Mouse (Mus musculus) lung, embryonic 16.5 days (tissue): ENCODE data around the gene Rab23. TPM values are rescaled to one million over a fixed set of nuclear protein-coding genes. Genes with fewer than 3 reads are reported as not detected.

Experiments used
- ATAC-seq: fragments of 200-750 bp; cut with Nextera tagmentation; 2 replicates; pipeline ENCODE4 v1.8.0; 2017; ENCODE audit warnings: low read depth, mild to moderate bottlenecking, moderate library complexity
- H3K27ac ChIP-seq: fragments of 300-500 bp; sonication (generic); 2 replicates; pipeline ENCODE4 v1.5.1; 2014; ENCODE audit warnings: mild to moderate bottlenecking, control low read depth, low read length
- H3K27me3 ChIP-seq: fragments of 300-500 bp; sonication (generic); 2 replicates; pipeline ENCODE4 v1.6.1; 2014; ENCODE audit warnings: low read depth, low read length, mixed read lengths; ENCODE audit not compliant: control insufficient read depth, insufficient read depth
- H3K36me3 ChIP-seq: fragments of 300-500 bp; sonication (generic); 2 replicates; pipeline ENCODE4 v1.6.1; 2014; ENCODE audit warnings: low read length; ENCODE audit not compliant: control insufficient read depth, insufficient read depth
- H3K4me1 ChIP-seq: fragments of 300-500 bp; sonication (generic); replicated peaks from 2 replicates; pipeline ENCODE4 v1.6.1; 2014; ENCODE audit warnings: low read length, mixed read lengths; ENCODE audit not compliant: control insufficient read depth, insufficient read depth
- H3K4me2 ChIP-seq: fragments of 300-500 bp; sonication (generic); 2 replicates; pipeline ENCODE4 v1.6.1; 2014; ENCODE audit warnings: low read depth, low read length, control low read depth
- H3K4me3 ChIP-seq: fragments of 300-500 bp; sonication (generic); 2 replicates; pipeline ENCODE4 v1.5.1; 2014; ENCODE audit warnings: mild to moderate bottlenecking, low read length, control low read depth
- H3K9ac ChIP-seq: fragments of 300-500 bp; sonication (generic); 2 replicates; pipeline ENCODE4 v1.6.1; 2014; ENCODE audit warnings: low read length, control low read depth
- H3K9me3 ChIP-seq: fragments of 300-500 bp; sonication (generic); 2 replicates; pipeline ENCODE4 v1.6.1; 2016; ENCODE audit warnings: low read length; ENCODE audit not compliant: control insufficient read depth
- WGBS: fragments of 180-500 bp; shearing (Covaris S2); extraction: QIAGEN DNeasy Blood & Tissue Kit; methylation state at CpG from one replicate; pipeline ENCODE4 v1.1.7; 2014; 5-methylcytosine and 5-hydroxymethylcytosine counted together
- polyA plus RNA-seq: library from polyadenylated mRNA; unstranded; fragments of >200 nt; fragmentation: Nextera tagmentation; extraction: Ambion mirVana; gene quantifications from 2 replicates; pipeline ENCODE4 v1.2.1, GENCODE M21; 2015

Rab23 gene
- polyA plus RNA-seq, 1 experiment from 2014 or later, result 24.9 TPM

DNA sequence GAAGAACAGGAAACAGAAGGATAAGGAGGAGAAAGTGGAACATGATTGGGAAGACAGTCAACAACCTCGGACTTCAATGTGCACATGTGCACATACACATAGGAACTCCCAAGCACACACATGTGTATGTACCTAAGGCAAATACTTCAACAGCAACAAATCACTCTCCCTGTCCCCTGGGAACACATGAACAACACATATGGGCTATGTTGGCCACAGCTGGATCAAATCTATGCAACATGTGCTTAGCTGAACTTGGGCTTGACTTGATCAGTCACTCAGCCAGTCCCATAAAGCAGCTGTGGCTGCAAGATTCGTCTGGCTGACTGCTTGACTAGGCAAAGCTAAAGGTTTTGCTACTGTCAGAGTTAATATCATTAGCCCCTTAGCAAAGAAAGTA lies 30.9 kb upstream of the Rab23 start:
- no peaks in the 10 kb centered on the region for H3K27me3 ChIP-seq
- H3K36me3 ChIP-seq, result no peaks in the 10 kb centered on the region
- no peaks in the 10 kb centered on the region for H3K9me3 ChIP-seq
- H3K27ac ChIP-seq, result no peak overlapping the region
- no peak overlapping the region for H3K4me3 ChIP-seq
- H3K9ac ChIP-seq, result no peak overlapping the region
- ATAC-seq, result no peak
- H3K4me2 ChIP-seq, result no peak overlapping the region
- H3K4me1 ChIP-seq, result no peaks in the 10 kb centered on the region
- 54% methylated on average over 2 of the region's 2 CpGs for WGBS

GRCm38 (mm10) chr1:33689446-33690086 lies 30.1 kb upstream of the Rab23 start:
- no peak for ATAC-seq
- Histone ChIP-seq H3K9me3 (no peaks in the 10 kb centered on the region), H3K36me3 (no peaks in the 10 kb centered on the region), H3K27ac (no peak overlapping the region), H3K27me3 (no peaks in the 10 kb centered on the region), H3K4me2 (no peak overlapping the region), H3K9ac (no peak overlapping the region), H3K4me3 (no peak overlapping the region), H3K4me1 (no peaks in the 10 kb centered on the region)
- 80% methylated on average over 8 of the region's 8 CpGs for WGBS

DNA sequence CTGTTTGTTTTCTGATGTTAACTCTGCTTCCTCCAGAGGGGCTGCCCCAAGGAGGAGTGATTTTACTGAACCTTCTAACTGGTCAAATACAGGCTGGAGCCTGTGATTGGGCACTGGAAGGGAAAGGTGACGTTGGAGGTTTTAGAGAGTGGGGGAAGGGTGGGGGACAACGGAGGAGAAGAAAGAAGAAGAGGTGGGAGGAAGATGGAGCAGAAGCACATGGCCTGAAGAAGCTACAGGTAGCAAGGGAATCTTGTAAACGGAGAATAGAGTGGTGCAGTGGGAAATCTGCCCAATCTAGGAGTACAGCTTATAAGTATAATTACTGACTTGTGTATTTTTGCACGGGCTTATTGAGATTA lies 29.6 kb upstream of the Rab23 start:
- ATAC-seq, result no peak
- 32% methylated on average over 4 of the region's 4 CpGs for WGBS
- Histone ChIP-seq H3K36me3 (no peaks in the 10 kb centered on the region), H3K9ac (no peak overlapping the region), H3K9me3 (no peaks in the 10 kb centered on the region), H3K27ac (no peak overlapping the region), H3K27me3 (no peaks in the 10 kb centered on the region), H3K4me3 (no peak overlapping the region), H3K4me2 (no peak overlapping the region), H3K4me1 (no peaks in the 10 kb centered on the region)

GRCm38 (mm10) chr1:33693893-33694292 lies 25.8 kb upstream of the Rab23 start:
- Histone ChIP-seq H3K4me2 (no peak overlapping the region), H3K9ac (no peak overlapping the region), H3K27me3 (no peaks in the 10 kb centered on the region), H3K27ac (no peak overlapping the region), H3K36me3 (no peaks in the 10 kb centered on the region), H3K9me3 (no peaks in the 10 kb centered on the region), H3K4me1 (no peaks in the 10 kb centered on the region), H3K4me3 (no peak overlapping the region)
- 76% methylated on average over 3 of the region's 3 CpGs for WGBS
- ATAC-seq, result no peak

DNA sequence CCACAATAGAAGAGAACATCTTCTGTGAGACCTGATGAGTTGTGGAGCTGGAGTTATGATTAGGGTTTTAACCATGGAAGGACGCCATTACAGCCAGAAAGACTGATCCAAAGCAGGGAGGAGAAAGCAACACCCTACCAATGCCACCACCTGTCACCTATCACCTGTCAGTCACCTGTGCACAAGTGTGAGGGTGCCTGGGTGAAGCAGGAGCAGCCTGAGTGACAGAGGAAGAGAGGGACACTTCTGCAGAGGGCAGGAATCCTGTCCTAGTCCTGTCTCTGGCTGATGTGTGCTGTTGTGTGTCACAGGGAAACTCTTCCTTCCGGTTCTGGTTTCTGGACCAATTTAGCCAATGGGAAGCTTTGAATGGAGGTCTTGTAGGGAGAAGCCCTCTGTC lies 23.7 kb upstream of the Rab23 start:
- WGBS, result 66% methylated on average over 2 of the region's 2 CpGs

DNA sequence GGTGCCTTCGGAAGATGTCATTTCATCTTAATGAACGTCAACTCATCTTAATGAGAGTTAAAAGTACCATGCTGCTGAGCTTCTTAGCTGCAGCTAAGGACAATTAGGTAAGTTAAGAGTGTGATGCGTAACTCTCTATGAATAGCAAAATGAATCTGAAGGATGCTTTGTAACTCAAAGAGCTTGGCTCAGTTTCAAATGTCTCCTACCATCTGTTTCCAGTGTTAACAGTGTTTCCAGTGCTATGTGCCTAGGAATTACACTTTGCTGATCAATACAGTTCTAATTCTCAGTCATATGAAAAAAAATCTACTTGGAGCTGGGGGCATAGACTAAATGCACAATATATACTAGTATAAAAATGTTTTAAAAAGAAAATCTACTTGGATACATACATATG lies 18.4 kb upstream of the Rab23 start:
- Histone ChIP-seq H3K9me3 (no peaks in the 10 kb centered on the region), H3K4me2 (no peak overlapping the region), H3K9ac (no peak overlapping the region), H3K4me3 (no peak overlapping the region), H3K36me3 (no peaks in the 10 kb centered on the region), H3K27me3 (no peaks in the 10 kb centered on the region), H3K27ac (no peak overlapping the region), H3K4me1 (no peaks in the 10 kb centered on the region)
- 76% methylated on average over 3 of the region's 3 CpGs for WGBS
- ATAC-seq, result no peak

More for the DNA sequence above, 23.7 kb upstream of the Rab23 start:
- Histone ChIP-seq H3K4me2 (no peak overlapping the region), H3K4me1 (no peaks in the 10 kb centered on the region), H3K36me3 (no peaks in the 10 kb centered on the region), H3K9me3 (no peaks in the 10 kb centered on the region), H3K27ac (no peak overlapping the region), H3K4me3 (no peak overlapping the region), H3K9ac (no peak overlapping the region), H3K27me3 (no peaks in the 10 kb centered on the region)
- no peak for ATAC-seq

- Histone ChIP-seq H3K9ac (no peak overlapping the region), H3K27me3 (no peaks in the 10 kb centered on the region), H3K9me3 (no peaks in the 10 kb centered on the region), H3K4me3 (no peak overlapping the region), H3K4me1 (no peaks in the 10 kb centered on the region), H3K4me2 (no peak overlapping the region), H3K27ac (no peak overlapping the region), H3K36me3 (no peaks in the 10 kb centered on the region)
- 44% methylated on average over 2 of the region's 2 CpGs for WGBS
- no peak for ATAC-seq
These were observed 10.1 kb upstream of the Rab23 start for GRCm38 (mm10) chr1:33709615-33710014.

GRCm38 (mm10) chr1:33712026-33712425 lies 7.7 kb upstream of the Rab23 start:
- 85% methylated on average over 5 of the region's 5 CpGs for WGBS
- Histone ChIP-seq H3K4me1 (no peaks in the 10 kb centered on the region), H3K9me3 (no peaks in the 10 kb centered on the region), H3K27me3 (no peaks in the 10 kb centered on the region), H3K27ac (no peak overlapping the region), H3K4me3 (no peak overlapping the region), H3K4me2 (no peak overlapping the region), H3K36me3 (no peaks in the 10 kb centered on the region), H3K9ac (no peak overlapping the region)
- no peak for ATAC-seq

GRCm38 (mm10) chr1:33714796-33715195 lies 4.9 kb upstream of the Rab23 start:
- no peak for ATAC-seq
- Histone ChIP-seq H3K36me3 (no peaks in the 10 kb centered on the region), H3K9ac (no peak overlapping the region), H3K27me3 (no peaks in the 10 kb centered on the region), H3K27ac (no peak overlapping the region), H3K4me2 (peak overlapping the region; percentile 28; the same call in 1 of the 2 replicates), H3K4me1 (no peaks in the 10 kb centered on the region), H3K4me3 (no peak overlapping the region), H3K9me3 (no peaks in the 10 kb centered on the region)
- 4% methylated on average over 10 of the region's 10 CpGs for WGBS

DNA sequence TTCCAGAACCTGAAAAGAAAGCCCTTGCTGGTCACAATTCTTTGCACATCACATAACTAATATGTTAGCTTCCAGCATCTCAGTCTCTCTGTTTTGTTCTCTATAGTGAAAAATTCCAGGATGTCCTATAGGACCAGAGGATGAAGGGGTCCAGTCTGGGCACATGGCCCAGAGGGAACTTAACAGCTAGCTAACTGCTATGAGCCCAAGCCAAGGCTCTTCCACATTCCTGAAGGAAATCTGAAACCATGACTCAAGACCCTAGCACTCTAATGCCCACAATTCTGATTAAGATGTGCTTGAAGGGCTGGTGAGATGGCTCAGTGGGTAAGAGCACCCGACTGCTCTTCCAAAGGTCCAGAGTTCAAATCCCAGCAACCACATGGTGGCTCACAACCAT lies 2.1 kb upstream of the Rab23 start:
- WGBS, result 55% methylated on average over 1 of the region's 1 CpGs
- Histone ChIP-seq H3K36me3 (peaks cover 3% of the 10 kb centered on the region; the same call in 1 of the 2 replicates), H3K4me2 (no peak overlapping the region), H3K4me3 (no peak overlapping the region), H3K27me3 (no peaks in the 10 kb centered on the region), H3K27ac (no peak overlapping the region), H3K9me3 (no peaks in the 10 kb centered on the region), H3K9ac (no peak overlapping the region), H3K4me1 (peaks cover 4% of the 10 kb centered on the region; the same call in 1 of the 2 replicates)
- ATAC-seq, result no peak
